Mouse (Mus musculus): ENCODE results near the gene Clic3. TPM values are rescaled to one million over a fixed set of nuclear protein-coding genes. Genes with fewer than 3 reads are reported as not detected.

Clic3 gene
- total and polyA plus RNA-seq, 2 experiments from 2014 or later, result 2.4 to 6.5 TPM

GRCm38 (mm10) chr2:25422587-25423410 is 33.8 kb upstream of the Clic3 start, which contains the start of gene Fut7:
Gene Fut7 (plus strand): TSS chr2:25423267.
- 45% methylated on average over 17 of the region's 17 CpGs for WGBS
- DNase-seq (ENCODE audit: low spot score), result no peak
- TF ChIP-seq EP300 (IDR thresholded peaks at IDR 0.05; ENCODE audit: low read depth) (no peak), CTCF (IDR thresholded peaks at IDR 0.05; ENCODE audit: low read depth) (no peak)

GRCm38 (mm10) chr2:25423626-25424025 is 33.0 kb upstream of the Clic3 start:
- WGBS, result 44% methylated on average over 1 of the region's 1 CpGs
- Histone ChIP-seq H3K4me2 (ENCODE audit: low read depth, low read length) (no peak overlapping the region), H3K4me1 (ENCODE audit: control insufficient read depth, insufficient read depth) (no peaks in the 10 kb centered on the region), H3K9me3 (replicated peaks; ENCODE audit: control insufficient read depth, low read length) (no peaks in the 10 kb centered on the region), H3K9ac (replicated peaks; ENCODE audit: low read depth, low read length) (no peak overlapping the region), H3K36me3 (replicated peaks; ENCODE audit: control insufficient read depth, insufficient read depth, low read length) (no peaks in the 10 kb centered on the region), H3K4me3 (ENCODE audit: low read depth, low read length) (no peak overlapping the region), H3K27ac (ENCODE audit: low read depth) (no peak overlapping the region), H3K27me3 (ENCODE audit: control insufficient read depth, insufficient read depth, low read length) (peaks cover 36% of the 10 kb centered on the region)
- ATAC-seq (ENCODE audit: insufficient read depth, low read depth), result no peak
- DNase-seq (ENCODE audit: low spot score), result no peak
- TF ChIP-seq EP300 (IDR thresholded peaks at IDR 0.05; ENCODE audit: low read depth) (no peak), CTCF (IDR thresholded peaks at IDR 0.05; ENCODE audit: low read depth) (no peak)

More at GRCm38 (mm10) chr2:25422587-25423410, 33.8 kb upstream of the Clic3 start, which contains the start of gene Fut7:
- Histone ChIP-seq H3K27ac (ENCODE audit: low read depth) (no peak within 1 kb of the TSS), H3K9me3 (replicated peaks; ENCODE audit: control insufficient read depth, low read length) (no peaks in the 10 kb centered on the region), H3K4me1 (ENCODE audit: control insufficient read depth, insufficient read depth) (no peaks in the 10 kb centered on the region), H3K27me3 (ENCODE audit: control insufficient read depth, insufficient read depth, low read length) (peaks cover 36% of the 10 kb centered on the region), H3K9ac (replicated peaks; ENCODE audit: low read depth, low read length) (no peak within 1 kb of the TSS), H3K36me3 (replicated peaks; ENCODE audit: control insufficient read depth, insufficient read depth, low read length) (no peaks in the 10 kb centered on the region), H3K4me3 (ENCODE audit: low read depth, low read length) (no peak within 1 kb of the TSS), H3K4me2 (ENCODE audit: low read depth, low read length) (no peak within 1 kb of the TSS)
- ATAC-seq (ENCODE audit: insufficient read depth, low read depth), result no peak

- Histone ChIP-seq H3K4me3 (ENCODE audit: low read depth, low read length) (no peak overlapping the region), H3K9me3 (replicated peaks; ENCODE audit: control insufficient read depth, low read length) (no peaks in the 10 kb centered on the region), H3K36me3 (replicated peaks; ENCODE audit: control insufficient read depth, insufficient read depth, low read length) (no peaks in the 10 kb centered on the region), H3K9ac (replicated peaks; ENCODE audit: low read depth, low read length) (no peak overlapping the region), H3K27ac (ENCODE audit: low read depth) (no peak overlapping the region), H3K27me3 (ENCODE audit: control insufficient read depth, insufficient read depth, low read length) (peaks cover 36% of the 10 kb centered on the region), H3K4me1 (ENCODE audit: control insufficient read depth, insufficient read depth) (peaks cover 4% of the 10 kb centered on the region; the same call in 1 of the 2 replicates), H3K4me2 (ENCODE audit: low read depth, low read length) (no peak overlapping the region)
- DNase-seq (ENCODE audit: low spot score) (no peak), ATAC-seq (ENCODE audit: insufficient read depth, low read depth) (no peak)
- TF ChIP-seq EP300 (IDR thresholded peaks at IDR 0.05; ENCODE audit: low read depth), result no peak
- no peak for TF ChIP-seq CTCF (IDR thresholded peaks at IDR 0.05; ENCODE audit: low read depth)
- WGBS, result 41% methylated on average over 27 of the region's 27 CpGs
Measured at GRCm38 (mm10) chr2:25425481-25425880, 31.2 kb upstream of the Clic3 start.

- WGBS, result 25% methylated on average over 5 of the region's 5 CpGs
- ATAC-seq (ENCODE audit: insufficient read depth, low read depth) (no peak), DNase-seq (ENCODE audit: low spot score) (peak; percentile 39)
- no peak overlapping the region for H3K27ac ChIP-seq (ENCODE audit: low read depth)
- peaks cover 4% of the 10 kb centered on the region; the same call in 1 of the 2 replicates for H3K4me1 ChIP-seq (ENCODE audit: control insufficient read depth, insufficient read depth)
- H3K4me2 ChIP-seq (ENCODE audit: low read depth, low read length), result no peak overlapping the region
- no peaks in the 10 kb centered on the region for H3K36me3 ChIP-seq (replicated peaks; ENCODE audit: control insufficient read depth, insufficient read depth, low read length)
- H3K4me3 ChIP-seq (ENCODE audit: low read depth, low read length), result no peak overlapping the region
- H3K9ac ChIP-seq (replicated peaks; ENCODE audit: low read depth, low read length), result no peak overlapping the region
- peaks cover 36% of the 10 kb centered on the region for H3K27me3 ChIP-seq (ENCODE audit: control insufficient read depth, insufficient read depth, low read length)
- peak; percentile 84 for TF ChIP-seq CTCF (IDR thresholded peaks at IDR 0.05; ENCODE audit: low read depth)
- no peak for TF ChIP-seq EP300 (IDR thresholded peaks at IDR 0.05; ENCODE audit: low read depth)
- H3K9me3 ChIP-seq (replicated peaks; ENCODE audit: control insufficient read depth, low read length), result no peaks in the 10 kb centered on the region
Measured at GRCm38 (mm10) chr2:25426721-25427191, 29.9 kb upstream of the Clic3 start.

GRCm38 (mm10) chr2:25427256-25427655 is 29.4 kb upstream of the Clic3 start:
- no peak overlapping the region for H3K4me2 ChIP-seq (ENCODE audit: low read depth, low read length)
- H3K27ac ChIP-seq (ENCODE audit: low read depth), result no peak overlapping the region
- no peak for TF ChIP-seq EP300 (IDR thresholded peaks at IDR 0.05; ENCODE audit: low read depth)
- no peak for TF ChIP-seq CTCF (IDR thresholded peaks at IDR 0.05; ENCODE audit: low read depth)
- 83% methylated on average over 5 of the region's 5 CpGs for WGBS
- H3K4me3 ChIP-seq (ENCODE audit: low read depth, low read length), result no peak overlapping the region
- H3K9ac ChIP-seq (replicated peaks; ENCODE audit: low read depth, low read length), result no peak overlapping the region
- DNase-seq (ENCODE audit: low spot score), result no peak
- H3K4me1 ChIP-seq (ENCODE audit: control insufficient read depth, insufficient read depth), result peaks cover 4% of the 10 kb centered on the region; the same call in 1 of the 2 replicates
- H3K27me3 ChIP-seq (ENCODE audit: control insufficient read depth, insufficient read depth, low read length), result peaks cover 36% of the 10 kb centered on the region
- no peak for ATAC-seq (ENCODE audit: insufficient read depth, low read depth)
- no peaks in the 10 kb centered on the region for H3K9me3 ChIP-seq (replicated peaks; ENCODE audit: control insufficient read depth, low read length)
- no peaks in the 10 kb centered on the region for H3K36me3 ChIP-seq (replicated peaks; ENCODE audit: control insufficient read depth, insufficient read depth, low read length)
